Comparison of ENCODE assay signal across 8 mouse cellular contexts in genomic region chr15:4027671-4028410, GRCm38 (mm10). TPM values are rescaled to one million over a fixed set of nuclear protein-coding genes. Genes with fewer than 3 reads are reported as not detected.
DNase-seq lines count a peak whose midpoint lies in the region; ATAC-seq and TF ChIP-seq lines count a peak whose summit lies in the region.

No protein-coding gene starts in this region.

- H3K4me1 ChIP-seq in lung, embryonic 14.5 days (ENCODE audit: insufficient read depth), result no peaks in the 10 kb centered on the region; the same call in 1 of the 2 replicates
- no peaks in the 10 kb centered on the region for H3K4me1 ChIP-seq in embryonic facial prominence, embryonic 11.5 days (ENCODE audit: control insufficient read depth, insufficient read depth, low read length)
- no peaks in the 10 kb centered on the region for H3K4me1 ChIP-seq in intestine, postnatal 0 days (replicated peaks; ENCODE audit: control insufficient read depth, insufficient read depth, low read length)
- H3K4me1 ChIP-seq in midbrain, postnatal 0 days (ENCODE audit: insufficient read depth, low read length), result peaks cover 7% of the 10 kb centered on the region; the same call in 1 of the 2 replicates

- TF ChIP-seq CTCF in lung, embryonic 14.5 days (IDR thresholded peaks at IDR 0.05; ENCODE audit: low read depth), result no peak
- TF ChIP-seq CTCF in intestine, postnatal 0 days (IDR thresholded peaks at IDR 0.05; ENCODE audit: low read depth), result no peak
- no peak for TF ChIP-seq CTCF in midbrain, postnatal 0 days (IDR thresholded peaks at IDR 0.05)

- peak overlapping the region; percentile 79 for H3K9ac ChIP-seq in lung, embryonic 14.5 days
- H3K9ac ChIP-seq in embryonic facial prominence, embryonic 11.5 days (replicated peaks; ENCODE audit: low read length), result peak overlapping the region; percentile 86
- H3K9ac ChIP-seq in intestine, postnatal 0 days (ENCODE audit: low read depth, low read length), result no peak overlapping the region
- H3K9ac ChIP-seq in midbrain, postnatal 0 days (replicated peaks; ENCODE audit: low read length, poor library complexity, severe bottlenecking), result peak overlapping the region; percentile 88; the same call in 1 of the 2 replicates

- H3K27ac ChIP-seq in lung, embryonic 14.5 days (ENCODE audit: low read depth), result peak overlapping the region; percentile 97
- H3K27ac ChIP-seq in embryonic facial prominence, embryonic 11.5 days (replicated peaks; ENCODE audit: low read depth, low read length), result no peak overlapping the region
- H3K27ac ChIP-seq in intestine, postnatal 0 days (ENCODE audit: low read depth, low read length), result no peak overlapping the region; the same call in 1 of the 2 replicates
- peak overlapping the region; percentile 97 for H3K27ac ChIP-seq in midbrain, postnatal 0 days (ENCODE audit: low read depth, low read length)

- no peaks in the 10 kb centered on the region for H3K27me3 ChIP-seq in lung, embryonic 14.5 days (ENCODE audit: insufficient read depth, low read length)
- no peaks in the 10 kb centered on the region for H3K27me3 ChIP-seq in embryonic facial prominence, embryonic 11.5 days (ENCODE audit: control insufficient read depth, insufficient read depth, low read length)
- no peaks in the 10 kb centered on the region for H3K27me3 ChIP-seq in intestine, postnatal 0 days (replicated peaks; ENCODE audit: control insufficient read depth, insufficient read depth, low read length)
- H3K27me3 ChIP-seq in midbrain, postnatal 0 days (ENCODE audit: insufficient read depth, low read length), result no peaks in the 10 kb centered on the region

- intact Hi-C loops in gastrocnemius, postnatal 36 days (cut with DNase I), result no loop called here

- H3K4me3 ChIP-seq in lung, embryonic 14.5 days (ENCODE audit: low read depth, low read length), result peak overlapping the region; percentile 71
- H3K4me3 ChIP-seq in embryonic facial prominence, embryonic 11.5 days (ENCODE audit: low read depth, low read length), result peak overlapping the region; percentile 77
- peak overlapping the region; percentile 80 for H3K4me3 ChIP-seq in intestine, postnatal 0 days (ENCODE audit: low read depth, low read length)
- peak overlapping the region; percentile 80 for H3K4me3 ChIP-seq in midbrain, postnatal 0 days (ENCODE audit: low read depth, low read length)

- DNase-seq in lung, embryonic 14.5 days, result no peak
- no peak for DNase-seq in lung, postnatal 10 days
- DNase-seq in embryonic facial prominence, embryonic 11.5 days (ENCODE audit: low spot score), result peak; percentile 23
- peak; percentile 1 for DNase-seq in midbrain, postnatal 0 days (ENCODE audit: low spot score)
- DNase-seq in c-Kit-positive CD71-positive TER-119-positive erythroid progenitor cells, embryonic 14.5 days (ENCODE audit: low spot score), result no peak
- no peak for DNase-seq in gastrocnemius, postnatal 36 days
- DNase-seq in thymus, adult 18-20 months, result no peak

- ATAC-seq in lung, embryonic 14.5 days (ENCODE audit: insufficient read depth), result no peak
- ATAC-seq in embryonic facial prominence, embryonic 11.5 days (replicated peaks; ENCODE audit: insufficient number of reproducible peaks, low FRiP score, low TSS enrichment, low read depth), result no peak
- no peak for ATAC-seq in intestine, postnatal 0 days
- no peak for ATAC-seq in midbrain, postnatal 0 days (ENCODE audit: low FRiP score)

- H3K4me2 ChIP-seq in lung, embryonic 14.5 days, result peak overlapping the region; percentile 70
- H3K4me2 ChIP-seq in embryonic facial prominence, embryonic 11.5 days (ENCODE audit: low read depth, low read length), result peak overlapping the region; percentile 73
- peak overlapping the region; percentile 97 for H3K4me2 ChIP-seq in intestine, postnatal 0 days (replicated peaks; ENCODE audit: low read depth)
- peak overlapping the region; percentile 51 for H3K4me2 ChIP-seq in midbrain, postnatal 0 days (ENCODE audit: low read depth, low read length, poor library complexity, severe bottlenecking)

- no peaks in the 10 kb centered on the region; the same call in 1 of the 2 replicates for H3K36me3 ChIP-seq in lung, embryonic 14.5 days (ENCODE audit: insufficient read depth)
- H3K36me3 ChIP-seq in embryonic facial prominence, embryonic 11.5 days (replicated peaks; ENCODE audit: control insufficient read depth, insufficient read depth, low read depth, low read length), result no peaks in the 10 kb centered on the region
- H3K36me3 ChIP-seq in intestine, postnatal 0 days (ENCODE audit: control insufficient read depth, insufficient read depth), result no peaks in the 10 kb centered on the region
- peaks cover 3% of the 10 kb centered on the region; the same call in 1 of the 2 replicates for H3K36me3 ChIP-seq in midbrain, postnatal 0 days (ENCODE audit: insufficient read depth, low read length)

- 9% methylated on average over 6 of the region's 6 CpGs for WGBS in lung, embryonic 14.5 days
- 8% methylated on average over 6 of the region's 6 CpGs for WGBS in embryonic facial prominence, embryonic 11.5 days
- WGBS in intestine, postnatal 0 days, result 19% methylated on average over 6 of the region's 6 CpGs
- 13% methylated on average over 6 of the region's 6 CpGs for WGBS in midbrain, postnatal 0 days

- H3K9me3 ChIP-seq in lung, embryonic 14.5 days (ENCODE audit: low read depth, low read length), result no peaks in the 10 kb centered on the region
- no peaks in the 10 kb centered on the region for H3K9me3 ChIP-seq in embryonic facial prominence, embryonic 11.5 days (replicated peaks; ENCODE audit: control insufficient read depth, low read length)
- no peaks in the 10 kb centered on the region for H3K9me3 ChIP-seq in intestine, postnatal 0 days (ENCODE audit: control insufficient read depth)
- no peaks in the 10 kb centered on the region for H3K9me3 ChIP-seq in midbrain, postnatal 0 days (ENCODE audit: low read length)

RNA-seq across cellular contexts. Expression of gene Oxct1, which starts 1.7 kb away (rescaled TPM):
- 210 and 226 TPM in 2 replicates for polyA plus RNA-seq in lung, embryonic 14.5 days (2014; fragmentation: Nextera tagmentation; extraction: Ambion mirVana)
- polyA plus RNA-seq in embryonic facial prominence, embryonic 11.5 days (2014; fragmentation: Nextera tagmentation; extraction: Ambion mirVana), result 191 and 215 TPM in 2 replicates
- 44.9 and 49.6 TPM in 2 replicates for polyA plus RNA-seq in intestine, postnatal 0 days (2015; fragmentation: Nextera tagmentation; extraction: Ambion mirVana)
- total RNA-seq in midbrain, postnatal 0 days (2014; rRNA removed), result 240 and 266 TPM in 2 replicates
- polyA plus RNA-seq in midbrain, postnatal 0 days (2015; fragmentation: Nextera tagmentation; extraction: Ambion mirVana), result 454 and 461 TPM in 2 replicates
- total RNA-seq in gastrocnemius, postnatal 36 days (2021), result 100 to 1,000 TPM; 333 to 385 TPM

RNA-seq across cellular contexts. Expression of gene AW549877, which starts 32.3 kb away (rescaled TPM):
- 35.1 and 38.8 TPM in 2 replicates for polyA plus RNA-seq in lung, embryonic 14.5 days (2014; fragmentation: Nextera tagmentation; extraction: Ambion mirVana)
- 51.8 and 54.6 TPM in 2 replicates for polyA plus RNA-seq in embryonic facial prominence, embryonic 11.5 days (2014; fragmentation: Nextera tagmentation; extraction: Ambion mirVana)
- polyA plus RNA-seq in intestine, postnatal 0 days (2015; fragmentation: Nextera tagmentation; extraction: Ambion mirVana), result 13.5 and 15.4 TPM in 2 replicates
- 36.9 and 38.3 TPM in 2 replicates for total RNA-seq in midbrain, postnatal 0 days (2014; rRNA removed)
- 25.4 and 27.7 TPM in 2 replicates for polyA plus RNA-seq in midbrain, postnatal 0 days (2015; fragmentation: Nextera tagmentation; extraction: Ambion mirVana)
- total RNA-seq in gastrocnemius, postnatal 36 days (2021), result 10 to 100 TPM in 1 of 2 experiments, 1 to 10 TPM in 1; 9.6 to 10.7 TPM

RNA-seq across cellular contexts. Expression of gene Fbxo4, which starts 48.5 kb away (rescaled TPM):
- 10.9 and 12.6 TPM in 2 replicates for polyA plus RNA-seq in lung, embryonic 14.5 days (2014; fragmentation: Nextera tagmentation; extraction: Ambion mirVana)
- polyA plus RNA-seq in embryonic facial prominence, embryonic 11.5 days (2014; fragmentation: Nextera tagmentation; extraction: Ambion mirVana), result 5.4 and 6.2 TPM in 2 replicates
- 18.8 and 19.2 TPM in 2 replicates for polyA plus RNA-seq in intestine, postnatal 0 days (2015; fragmentation: Nextera tagmentation; extraction: Ambion mirVana)
- total RNA-seq in midbrain, postnatal 0 days (2014; rRNA removed), result 11.4 and 14.3 TPM in 2 replicates
- 9.4 and 9.8 TPM in 2 replicates for polyA plus RNA-seq in midbrain, postnatal 0 days (2015; fragmentation: Nextera tagmentation; extraction: Ambion mirVana)
- total RNA-seq in gastrocnemius, postnatal 36 days (2021), result 1 to 10 TPM; 2.5 to 3.9 TPM

Comparison
In these comparisons a context has a peak if more than half of its experiments do, and no peak if none do; other contexts are left out.
1. DNase-seq: peak in embryonic facial prominence, embryonic 11.5 days (single experiment) and midbrain, postnatal 0 days (single experiment); none in lung, embryonic 14.5 days (single experiment), lung, postnatal 10 days (single experiment), c-Kit-positive CD71-positive TER-119-positive erythroid progenitor cells, embryonic 14.5 days (single experiment), gastrocnemius, postnatal 36 days (0 of 2) and thymus, adult 18-20 months (0 of 2).
2. H3K27ac ChIP-seq: peak in lung, embryonic 14.5 days (single experiment) and midbrain, postnatal 0 days (single experiment); none in embryonic facial prominence, embryonic 11.5 days (single experiment) and intestine, postnatal 0 days (single experiment).
3. Peak in every context shown above with its lines, with median percentiles within 50 percentile points of each other: H3K4me2 ChIP-seq and H3K4me3 ChIP-seq.